Mouse (Mus musculus) common myeloid progenitor, adult 5-6 weeks (primary cell): Measurements from ENCODE around the gene Ptma. TPM values are rescaled to one million over a fixed set of nuclear protein-coding genes. Genes with fewer than 3 reads are reported as not detected.

Source experiments
- total RNA-seq: library from RNA; stranded (forward); fragments of 200-1000, 187-1606 nt; gene quantifications from 2 replicates; pipeline ENCODE4 v1.2.3, GENCODE M21; 2017

Ptma gene
- total RNA-seq, 1 experiment from 2014 or later = 6,083 TPM

Other genes starting within 250 kb of the Ptma start
- 1.7 and 2.2 TPM in 2 replicates for gene B3gnt7, start 223.9 kb upstream of the Ptma start, total RNA-seq
- 938 and 1,055 TPM in 2 replicates for gene Ncl, start 167.3 kb upstream of the Ptma start, total RNA-seq
- not detected in 2 replicates for gene Nmur1, start 100.5 kb upstream of the Ptma start, total RNA-seq
- not detected in 2 replicates for gene Tex44, start 100.4 kb upstream of the Ptma start, total RNA-seq
- 7.5 and 8.5 TPM in 2 replicates for gene Pde6d, start 55.9 kb downstream of the Ptma start, total RNA-seq
- 23.3 and 25.8 TPM in 2 replicates for gene Cops7b, start 56.2 kb downstream of the Ptma start, total RNA-seq
- gene Nppc, start 143.8 kb downstream of the Ptma start, total RNA-seq = not detected in 2 replicates
- gene Dis3l2, start 177.1 kb downstream of the Ptma start, total RNA-seq = 25.3 and 32.7 TPM in 2 replicates